Mouse (Mus musculus): Measurements from ENCODE around the gene 2310034G01Rik. TPM values are rescaled to one million over a fixed set of nuclear protein-coding genes. Genes with fewer than 3 reads are reported as not detected.
A peak's percentile ranks its signal among the peaks of the same experiment; 100 is the strongest.

2310034G01Rik gene
- polyA plus RNA-seq, 1 experiment from 2014 or later: 1.3 TPM

GRCm38 (mm10) chr19:46314151-46314601 is 35.9 kb downstream of the 2310034G01Rik start:
- Histone ChIP-seq H3K4me2 (replicated peaks; ENCODE audit: low read depth) (peak overlapping the region; percentile 25; the same call in 1 of the 2 replicates), H3K36me3 (ENCODE audit: control insufficient read depth, insufficient read depth) (peaks cover 27% of the 10 kb centered on the region), H3K9ac (ENCODE audit: low read depth, low read length) (0 out of 2 replicates have a peak overlapping the region, but pooled peaks have one; percentile 12), H3K27me3 (replicated peaks; ENCODE audit: control insufficient read depth, insufficient read depth, low read length) (peaks cover 41% of the 10 kb centered on the region), H3K4me1 (replicated peaks; ENCODE audit: control insufficient read depth, insufficient read depth, low read length) (0 out of 2 replicates have a peak, but pooled peaks cover 1% of the 10 kb centered on the region), H3K27ac (ENCODE audit: low read depth, low read length) (no peak overlapping the region), H3K9me3 (ENCODE audit: control insufficient read depth) (no peaks in the 10 kb centered on the region), H3K4me3 (ENCODE audit: low read depth, low read length) (no peak overlapping the region)
- TF ChIP-seq CTCF (IDR thresholded peaks at IDR 0.05; ENCODE audit: low read depth): no peak
- WGBS: 24% methylated on average over 18 of the region's 18 CpGs
- ATAC-seq: no peak

GRCm38 (mm10) chr19:46313591-46313990 is 36.5 kb downstream of the 2310034G01Rik start:
- Histone ChIP-seq H3K4me3 (ENCODE audit: low read depth, low read length) (no peak overlapping the region), H3K27me3 (replicated peaks; ENCODE audit: control insufficient read depth, insufficient read depth, low read length) (peaks cover 36% of the 10 kb centered on the region), H3K36me3 (ENCODE audit: control insufficient read depth, insufficient read depth) (peaks cover 27% of the 10 kb centered on the region), H3K27ac (ENCODE audit: low read depth, low read length) (no peak overlapping the region), H3K9me3 (ENCODE audit: control insufficient read depth) (no peaks in the 10 kb centered on the region), H3K4me2 (replicated peaks; ENCODE audit: low read depth) (no peak overlapping the region), H3K4me1 (replicated peaks; ENCODE audit: control insufficient read depth, insufficient read depth, low read length) (0 out of 2 replicates have a peak, but pooled peaks cover 7% of the 10 kb centered on the region), H3K9ac (ENCODE audit: low read depth, low read length) (no peak overlapping the region)
- 75% methylated on average over 6 of the region's 6 CpGs for WGBS
- no peak for ATAC-seq
- TF ChIP-seq CTCF (IDR thresholded peaks at IDR 0.05; ENCODE audit: low read depth): no peak

- Histone ChIP-seq H3K4me3 (ENCODE audit: low read depth, low read length) (no peak overlapping the region), H3K27ac (ENCODE audit: low read depth, low read length) (no peak overlapping the region), H3K9me3 (ENCODE audit: control insufficient read depth) (no peaks in the 10 kb centered on the region), H3K4me1 (replicated peaks; ENCODE audit: control insufficient read depth, insufficient read depth, low read length) (0 out of 2 replicates have a peak, but pooled peaks cover 7% of the 10 kb centered on the region), H3K36me3 (ENCODE audit: control insufficient read depth, insufficient read depth) (peaks cover 27% of the 10 kb centered on the region), H3K27me3 (replicated peaks; ENCODE audit: control insufficient read depth, insufficient read depth, low read length) (peaks cover 31% of the 10 kb centered on the region), H3K4me2 (replicated peaks; ENCODE audit: low read depth) (no peak overlapping the region), H3K9ac (ENCODE audit: low read depth, low read length) (no peak overlapping the region)
- WGBS: 90% methylated on average over 9 of the region's 9 CpGs
- no peak for ATAC-seq
- no peak for TF ChIP-seq CTCF (IDR thresholded peaks at IDR 0.05; ENCODE audit: low read depth)
These were observed 37.0 kb downstream of the 2310034G01Rik start for GRCm38 (mm10) chr19:46313116-46313515.

- Histone ChIP-seq H3K9ac (ENCODE audit: low read depth, low read length) (no peak overlapping the region), H3K4me1 (replicated peaks; ENCODE audit: control insufficient read depth, insufficient read depth, low read length) (0 out of 2 replicates have a peak, but pooled peaks cover 7% of the 10 kb centered on the region), H3K9me3 (ENCODE audit: control insufficient read depth) (no peaks in the 10 kb centered on the region), H3K36me3 (ENCODE audit: control insufficient read depth, insufficient read depth) (peaks cover 28% of the 10 kb centered on the region), H3K27ac (ENCODE audit: low read depth, low read length) (no peak overlapping the region), H3K4me2 (replicated peaks; ENCODE audit: low read depth) (no peak overlapping the region), H3K4me3 (ENCODE audit: low read depth, low read length) (no peak overlapping the region), H3K27me3 (replicated peaks; ENCODE audit: control insufficient read depth, insufficient read depth, low read length) (peaks cover 27% of the 10 kb centered on the region)
- no peak for ATAC-seq
- 93% methylated on average over 20 of the region's 21 CpGs for WGBS
- TF ChIP-seq CTCF (IDR thresholded peaks at IDR 0.05; ENCODE audit: low read depth): no peak
These were observed 37.5 kb downstream of the 2310034G01Rik start for GRCm38 (mm10) chr19:46312566-46312965.

- ATAC-seq: no peak
- no peak overlapping the region for H3K4me2 ChIP-seq (replicated peaks; ENCODE audit: low read depth)
- peaks cover 14% of the 10 kb centered on the region for H3K27me3 ChIP-seq (replicated peaks; ENCODE audit: control insufficient read depth, insufficient read depth, low read length)
- no peak overlapping the region for H3K4me3 ChIP-seq (ENCODE audit: low read depth, low read length)
- 86% methylated on average over 9 of the region's 9 CpGs for WGBS
- H3K9me3 ChIP-seq (ENCODE audit: control insufficient read depth): no peaks in the 10 kb centered on the region
- H3K4me1 ChIP-seq (replicated peaks; ENCODE audit: control insufficient read depth, insufficient read depth, low read length): 0 out of 2 replicates have a peak, but pooled peaks cover 7% of the 10 kb centered on the region
- TF ChIP-seq CTCF (IDR thresholded peaks at IDR 0.05; ENCODE audit: low read depth): no peak
- no peak overlapping the region for H3K9ac ChIP-seq (ENCODE audit: low read depth, low read length)
- no peak overlapping the region for H3K27ac ChIP-seq (ENCODE audit: low read depth, low read length)
- H3K36me3 ChIP-seq (ENCODE audit: control insufficient read depth, insufficient read depth): peaks cover 37% of the 10 kb centered on the region
These were observed 38.8 kb downstream of the 2310034G01Rik start for GRCm38 (mm10) chr19:46311341-46311740.

- Histone ChIP-seq H3K36me3 (ENCODE audit: control insufficient read depth, insufficient read depth) (peaks cover 37% of the 10 kb centered on the region), H3K27ac (ENCODE audit: low read depth, low read length) (no peak overlapping the region), H3K4me2 (replicated peaks; ENCODE audit: low read depth) (no peak overlapping the region), H3K4me3 (ENCODE audit: low read depth, low read length) (no peak overlapping the region), H3K27me3 (replicated peaks; ENCODE audit: control insufficient read depth, insufficient read depth, low read length) (peaks cover 8% of the 10 kb centered on the region; the same call in 1 of the 2 replicates), H3K9me3 (ENCODE audit: control insufficient read depth) (no peaks in the 10 kb centered on the region), H3K9ac (ENCODE audit: low read depth, low read length) (no peak overlapping the region), H3K4me1 (replicated peaks; ENCODE audit: control insufficient read depth, insufficient read depth, low read length) (0 out of 2 replicates have a peak, but pooled peaks cover 7% of the 10 kb centered on the region)
- 88% methylated on average over 12 of the region's 12 CpGs for WGBS
- no peak for ATAC-seq
- TF ChIP-seq CTCF (IDR thresholded peaks at IDR 0.05; ENCODE audit: low read depth): no peak
These were observed 39.7 kb downstream of the 2310034G01Rik start for GRCm38 (mm10) chr19:46310312-46310865.

Data from intestine, postnatal 0 days (tissue).